Mouse (Mus musculus): ENCODE results near the gene Myh8. TPM values are rescaled to one million over a fixed set of nuclear protein-coding genes. Genes with fewer than 3 reads are reported as not detected.

The Myh8 gene
- polyA plus RNA-seq (2016; fragmentation: Nextera tagmentation; extraction: Ambion mirVana), result 4.4 and 7.4 TPM in 2 replicates

GRCm38 (mm10) chr11:67276601-67277174 lies at the start of gene Myh8:
TSS of gene Myh8 (plus strand) at chr11:67277124.
- H3K36me3 ChIP-seq, result no peaks in the 10 kb centered on the region
- H3K27me3 ChIP-seq, result no peaks in the 10 kb centered on the region
- H3K27ac ChIP-seq, result no peak within 1 kb of the TSS
- no peaks in the 10 kb centered on the region for H3K9me3 ChIP-seq
- H3K4me2 ChIP-seq (replicated peaks), result no peak within 1 kb of the TSS
- WGBS, result 90% methylated on average over 10 of the region's 10 CpGs
- no peak within 1 kb of the TSS for H3K9ac ChIP-seq
- no peak for ATAC-seq (ENCODE audit: insufficient number of reproducible peaks, insufficient read depth, low FRiP score, low TSS enrichment)
- H3K4me3 ChIP-seq, result no peak within 1 kb of the TSS
- H3K4me1 ChIP-seq, result no peaks in the 10 kb centered on the region

GRCm38 (mm10) chr11:67228731-67229130 lies 48.2 kb upstream of the Myh8 start:
- H3K4me1 ChIP-seq, result no peaks in the 10 kb centered on the region
- WGBS, result 92% methylated on average over 3 of the region's 3 CpGs

GRCm38 (mm10) chr11:67229166-67229565 lies 47.8 kb upstream of the Myh8 start:
- Histone ChIP-seq H3K36me3 (no peaks in the 10 kb centered on the region), H3K9ac (no peak overlapping the region), H3K4me1 (no peaks in the 10 kb centered on the region), H3K27me3 (no peaks in the 10 kb centered on the region), H3K4me3 (no peak overlapping the region), H3K9me3 (no peaks in the 10 kb centered on the region), H3K4me2 (replicated peaks) (no peak overlapping the region), H3K27ac (no peak overlapping the region)
- WGBS, result 88% methylated on average over 5 of the region's 5 CpGs
- no peak for ATAC-seq (ENCODE audit: insufficient number of reproducible peaks, insufficient read depth, low FRiP score, low TSS enrichment)

More at GRCm38 (mm10) chr11:67228731-67229130, 48.2 kb upstream of the Myh8 start:
- ATAC-seq (ENCODE audit: insufficient number of reproducible peaks, insufficient read depth, low FRiP score, low TSS enrichment), result no peak
- no peak overlapping the region for H3K9ac ChIP-seq
- H3K27me3 ChIP-seq, result no peaks in the 10 kb centered on the region
- no peak overlapping the region for H3K27ac ChIP-seq
- no peak overlapping the region for H3K4me2 ChIP-seq (replicated peaks)
- H3K4me3 ChIP-seq, result no peak overlapping the region
- H3K36me3 ChIP-seq, result no peaks in the 10 kb centered on the region
- H3K9me3 ChIP-seq, result no peaks in the 10 kb centered on the region

- Histone ChIP-seq H3K4me1 (no peaks in the 10 kb centered on the region), H3K9me3 (no peaks in the 10 kb centered on the region), H3K27me3 (no peaks in the 10 kb centered on the region), H3K27ac (no peak overlapping the region), H3K9ac (no peak overlapping the region), H3K4me3 (no peak overlapping the region), H3K4me2 (replicated peaks) (no peak overlapping the region), H3K36me3 (no peaks in the 10 kb centered on the region)
- no peak for ATAC-seq (ENCODE audit: insufficient number of reproducible peaks, insufficient read depth, low FRiP score, low TSS enrichment)
- 86% methylated on average over 2 of the region's 2 CpGs for WGBS
Observed at GRCm38 (mm10) chr11:67229946-67230345, 47.0 kb upstream of the Myh8 start.

- Histone ChIP-seq H3K9me3 (no peaks in the 10 kb centered on the region), H3K36me3 (no peaks in the 10 kb centered on the region), H3K4me3 (no peak overlapping the region), H3K27me3 (no peaks in the 10 kb centered on the region), H3K4me1 (no peaks in the 10 kb centered on the region), H3K4me2 (replicated peaks) (no peak overlapping the region), H3K27ac (no peak overlapping the region), H3K9ac (no peak overlapping the region)
- 59% methylated on average over 5 of the region's 5 CpGs for WGBS
- ATAC-seq (ENCODE audit: insufficient number of reproducible peaks, insufficient read depth, low FRiP score, low TSS enrichment), result no peak
Observed at GRCm38 (mm10) chr11:67235639-67236358, 41.1 kb upstream of the Myh8 start.

- Histone ChIP-seq H3K27me3 (no peaks in the 10 kb centered on the region), H3K9me3 (no peaks in the 10 kb centered on the region), H3K27ac (no peak overlapping the region), H3K4me1 (no peaks in the 10 kb centered on the region), H3K9ac (no peak overlapping the region), H3K4me3 (no peak overlapping the region), H3K4me2 (replicated peaks) (no peak overlapping the region), H3K36me3 (no peaks in the 10 kb centered on the region)
- 85% methylated on average over 9 of the region's 9 CpGs for WGBS
- no peak for ATAC-seq (ENCODE audit: insufficient number of reproducible peaks, insufficient read depth, low FRiP score, low TSS enrichment)
Observed at GRCm38 (mm10) chr11:67236799-67237198, 40.1 kb upstream of the Myh8 start.

- no peaks in the 10 kb centered on the region for H3K27me3 ChIP-seq
- H3K9ac ChIP-seq, result no peak within 1 kb of the TSS
- H3K4me1 ChIP-seq, result no peaks in the 10 kb centered on the region
- H3K4me2 ChIP-seq (replicated peaks), result no peak within 1 kb of the TSS
- ATAC-seq (ENCODE audit: insufficient number of reproducible peaks, insufficient read depth, low FRiP score, low TSS enrichment), result no peak
- H3K27ac ChIP-seq, result no peak within 1 kb of the TSS
- H3K36me3 ChIP-seq, result no peaks in the 10 kb centered on the region
- no peak within 1 kb of the TSS for H3K4me3 ChIP-seq
- H3K9me3 ChIP-seq, result no peaks in the 10 kb centered on the region
- WGBS, result 85% methylated on average over 5 of the region's 5 CpGs
Observed at GRCm38 (mm10) chr11:67237481-67238079, 39.3 kb upstream of the Myh8 start, which contains the start of gene Myh4. TSS of gene Myh4 (plus strand) at chr11:67238029.

- Histone ChIP-seq H3K9ac (no peak overlapping the region), H3K27me3 (no peaks in the 10 kb centered on the region), H3K36me3 (no peaks in the 10 kb centered on the region), H3K4me3 (no peak overlapping the region), H3K4me2 (replicated peaks) (no peak overlapping the region), H3K9me3 (no peaks in the 10 kb centered on the region), H3K27ac (no peak overlapping the region), H3K4me1 (no peaks in the 10 kb centered on the region)
- ATAC-seq (ENCODE audit: insufficient number of reproducible peaks, insufficient read depth, low FRiP score, low TSS enrichment), result no peak
- 92% methylated on average over 6 of the region's 6 CpGs for WGBS
Observed at GRCm38 (mm10) chr11:67241051-67241450, 35.9 kb upstream of the Myh8 start.

- Histone ChIP-seq H3K27ac (no peak overlapping the region), H3K4me1 (no peaks in the 10 kb centered on the region), H3K4me3 (no peak overlapping the region), H3K27me3 (no peaks in the 10 kb centered on the region), H3K9me3 (no peaks in the 10 kb centered on the region), H3K36me3 (no peaks in the 10 kb centered on the region), H3K9ac (no peak overlapping the region), H3K4me2 (replicated peaks) (no peak overlapping the region)
- 92% methylated on average over 4 of the region's 4 CpGs for WGBS
- no peak for ATAC-seq (ENCODE audit: insufficient number of reproducible peaks, insufficient read depth, low FRiP score, low TSS enrichment)
Observed at GRCm38 (mm10) chr11:67253691-67254090, 23.2 kb upstream of the Myh8 start.

- no peak overlapping the region for H3K9ac ChIP-seq
- H3K27ac ChIP-seq, result no peak overlapping the region
- H3K9me3 ChIP-seq, result no peaks in the 10 kb centered on the region
- H3K4me1 ChIP-seq, result no peaks in the 10 kb centered on the region
- 69% methylated on average over 7 of the region's 7 CpGs for WGBS
- H3K4me3 ChIP-seq, result no peak overlapping the region
- no peaks in the 10 kb centered on the region for H3K36me3 ChIP-seq
- no peak for ATAC-seq (ENCODE audit: insufficient number of reproducible peaks, insufficient read depth, low FRiP score, low TSS enrichment)
- no peak overlapping the region for H3K4me2 ChIP-seq (replicated peaks)
- no peaks in the 10 kb centered on the region for H3K27me3 ChIP-seq
Observed at GRCm38 (mm10) chr11:67257048-67257447, 19.9 kb upstream of the Myh8 start.

GRCm38 (mm10) chr11:67260956-67261355 lies 16.0 kb upstream of the Myh8 start:
- no peaks in the 10 kb centered on the region for H3K4me1 ChIP-seq

GRCm38 (mm10) chr11:67293440-67293839 lies 16.5 kb downstream of the Myh8 start:
- Histone ChIP-seq H3K36me3 (no peaks in the 10 kb centered on the region), H3K27me3 (no peaks in the 10 kb centered on the region), H3K9me3 (no peaks in the 10 kb centered on the region), H3K4me2 (replicated peaks) (no peak overlapping the region), H3K27ac (no peak overlapping the region), H3K4me1 (no peaks in the 10 kb centered on the region), H3K4me3 (no peak overlapping the region), H3K9ac (no peak overlapping the region)
- WGBS, result 75% methylated on average over 1 of the region's 1 CpGs
- no peak for ATAC-seq (ENCODE audit: insufficient number of reproducible peaks, insufficient read depth, low FRiP score, low TSS enrichment)

More at GRCm38 (mm10) chr11:67260956-67261355, 16.0 kb upstream of the Myh8 start:
- no peak for ATAC-seq (ENCODE audit: insufficient number of reproducible peaks, insufficient read depth, low FRiP score, low TSS enrichment)
- WGBS, result 81% methylated on average over 6 of the region's 6 CpGs
- H3K36me3 ChIP-seq, result no peaks in the 10 kb centered on the region
- no peak overlapping the region for H3K27ac ChIP-seq
- H3K9ac ChIP-seq, result no peak overlapping the region
- H3K4me2 ChIP-seq (replicated peaks), result no peak overlapping the region
- no peaks in the 10 kb centered on the region for H3K9me3 ChIP-seq
- no peaks in the 10 kb centered on the region for H3K27me3 ChIP-seq
- no peak overlapping the region for H3K4me3 ChIP-seq
